Mouse (Mus musculus) cerebellum, adult 2 months (tissue): ENCODE results near the gene Tnfrsf8. TPM values are rescaled to one million over a fixed set of nuclear protein-coding genes. Genes with fewer than 3 reads are reported as not detected.

Experiments used
- DNase-seq, 2 experiments: peaks; one replicate each; pipeline ENCODE4 v3.0.0; 2021
- H3K27ac ChIP-seq: fragments of 200-500 bp; 2 replicates; pipeline ENCODE4 v1.5.1; 2012; ENCODE audit warnings: low read length, control low read depth, inconsistent platforms; ENCODE audit not compliant: insufficient read depth
- H3K27me3 ChIP-seq: fragments of 200-500 bp; 2 replicates; pipeline ENCODE4 v1.6.1; 2012; ENCODE audit warnings: inconsistent platforms, mild to moderate bottlenecking, low read length, moderate library complexity; ENCODE audit not compliant: control insufficient read depth, insufficient read depth
- H3K4me1 ChIP-seq: fragments of 200-500 bp; 2 replicates; pipeline ENCODE4 v1.6.1; 2011; ENCODE audit warnings: low read length; ENCODE audit not compliant: control insufficient read depth, insufficient read depth
- H3K4me3 ChIP-seq: fragments of 200-500 bp; replicated peaks from 2 replicates; pipeline ENCODE3; 2011; ENCODE audit warnings: mild to moderate bottlenecking, low read depth, low read length, control low read depth; ENCODE audit not compliant: insufficient read depth
- CTCF ChIP-seq: fragments of 200-500 bp; IDR thresholded peaks from 2 replicates; pipeline ENCODE4 v1.5.1; 2011; ENCODE audit warnings: low read depth, mild to moderate bottlenecking, control low read depth, low read length, moderate library complexity, borderline replicate concordance; ENCODE audit not compliant: insufficient read depth
- POLR2A ChIP-seq: fragments of 200-500 bp; IDR thresholded peaks from 2 replicates; pipeline ENCODE4 v1.6.1; 2011; ENCODE audit warnings: low read length, control low read depth, borderline replicate concordance; ENCODE audit not compliant: insufficient read depth
- WGBS: fragments of 180-500 bp; shearing (Covaris S2); methylation state at CpG from one replicate; pipeline ENCODE4 v1.1.7; 2018; 5-methylcytosine and 5-hydroxymethylcytosine counted together
- polyA plus RNA-seq: library from polyadenylated mRNA; depleted of rRNA; stranded (reverse); fragments of >200 nt; gene quantifications from 2 replicates; pipeline ENCODE4 v1.2.3, GENCODE M21; 2012

Gene Tnfrsf8
- polyA plus RNA-seq, 1 experiment: 0.26 TPM

DNA sequence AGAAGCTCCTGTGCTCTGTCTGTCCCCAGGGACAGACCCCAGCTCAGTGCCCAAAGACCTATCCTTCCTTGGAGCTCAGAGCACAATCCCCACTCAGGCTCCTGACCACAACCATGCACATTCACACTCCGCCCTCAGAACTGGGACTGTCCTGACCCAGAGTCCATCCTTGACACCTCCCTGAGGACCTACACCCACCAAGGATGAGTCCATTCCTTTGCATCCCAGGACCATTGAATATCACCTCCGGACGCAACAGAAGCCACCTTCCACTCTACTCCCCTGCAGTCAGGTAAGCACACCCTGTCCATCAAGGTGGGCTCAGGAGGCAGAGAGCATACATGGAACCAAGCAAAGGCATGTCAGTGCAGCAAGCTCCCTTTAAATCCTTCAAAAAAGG, 69.4 kb downstream of the Tnfrsf8 start:
- WGBS: 87% methylated on average over 3 of the region's 3 CpGs
- no peak for DNase-seq
- TF ChIP-seq CTCF (no peak), POLR2A (no peak)
- no peaks in the 10 kb centered on the region; the same call in 1 of the 2 replicates for H3K27me3 ChIP-seq
- no peaks in the 10 kb centered on the region for H3K4me1 ChIP-seq
- H3K27ac ChIP-seq: no peak overlapping the region
- no peak overlapping the region for H3K4me3 ChIP-seq

DNA sequence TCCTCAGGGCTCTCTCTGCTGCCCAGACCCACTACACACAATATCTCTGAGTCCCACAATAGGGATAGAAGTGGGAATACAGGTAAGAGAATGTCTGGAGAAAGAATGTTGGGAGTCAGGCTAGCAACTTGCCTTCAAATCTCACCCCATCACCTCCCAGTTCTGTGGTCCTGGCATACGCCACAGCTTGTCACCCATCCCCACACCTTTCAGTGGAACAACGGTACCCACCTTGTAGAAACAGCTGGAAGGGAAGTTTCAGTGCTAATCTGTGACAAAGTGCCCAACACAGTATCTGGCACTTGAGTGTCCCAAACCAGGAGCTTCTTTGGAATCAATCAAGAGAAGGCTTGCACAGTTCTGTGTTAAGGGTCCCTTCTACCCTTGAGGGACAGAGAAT, 70.3 kb downstream of the Tnfrsf8 start:
- Histone ChIP-seq H3K27ac (no peak overlapping the region), H3K4me1 (no peaks in the 10 kb centered on the region), H3K4me3 (no peak overlapping the region), H3K27me3 (no peaks in the 10 kb centered on the region; the same call in 1 of the 2 replicates)
- no peak for TF ChIP-seq POLR2A
- TF ChIP-seq CTCF: no peak
- DNase-seq: no peak
- WGBS: 83% methylated on average over 2 of the region's 2 CpGs

DNA sequence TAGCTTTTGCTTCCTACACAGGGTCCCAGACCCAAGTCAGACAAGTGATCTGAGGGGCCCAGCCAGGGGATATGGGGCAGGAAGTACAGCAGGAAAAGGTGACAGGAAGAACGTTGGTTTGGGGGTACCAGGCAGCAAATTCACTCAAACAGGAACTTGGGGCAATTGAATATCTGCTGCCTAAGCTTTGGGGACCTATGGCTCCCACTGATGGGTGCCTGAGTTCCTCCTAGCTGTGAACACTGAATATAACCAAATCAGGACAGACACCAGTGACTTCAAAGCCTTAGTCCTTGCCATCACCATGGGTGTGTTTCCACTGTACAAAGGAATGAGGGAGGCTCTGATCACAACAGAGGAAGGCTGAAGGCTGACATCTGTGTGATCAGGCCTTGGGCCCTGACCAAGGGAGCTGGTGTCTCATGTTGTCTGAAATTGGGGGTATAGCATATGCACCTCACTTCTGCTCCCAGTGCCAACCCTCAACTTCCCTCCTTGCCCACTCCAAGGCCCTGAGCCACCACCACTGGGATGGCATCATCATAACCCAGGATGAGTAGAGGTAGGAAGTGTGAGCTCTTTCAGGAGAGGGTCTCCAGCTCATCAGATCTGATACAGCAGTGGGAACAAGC, 72.1 kb downstream of the Tnfrsf8 start:
- TF ChIP-seq CTCF (no peak), POLR2A (no peak)
- no peak for DNase-seq
- H3K27me3 ChIP-seq: no peaks in the 10 kb centered on the region; the same call in 1 of the 2 replicates
- 45% methylated on average over 1 of the region's 1 CpGs for WGBS
- no peak overlapping the region for H3K27ac ChIP-seq
- H3K4me3 ChIP-seq: no peak overlapping the region
- H3K4me1 ChIP-seq: no peaks in the 10 kb centered on the region

DNA sequence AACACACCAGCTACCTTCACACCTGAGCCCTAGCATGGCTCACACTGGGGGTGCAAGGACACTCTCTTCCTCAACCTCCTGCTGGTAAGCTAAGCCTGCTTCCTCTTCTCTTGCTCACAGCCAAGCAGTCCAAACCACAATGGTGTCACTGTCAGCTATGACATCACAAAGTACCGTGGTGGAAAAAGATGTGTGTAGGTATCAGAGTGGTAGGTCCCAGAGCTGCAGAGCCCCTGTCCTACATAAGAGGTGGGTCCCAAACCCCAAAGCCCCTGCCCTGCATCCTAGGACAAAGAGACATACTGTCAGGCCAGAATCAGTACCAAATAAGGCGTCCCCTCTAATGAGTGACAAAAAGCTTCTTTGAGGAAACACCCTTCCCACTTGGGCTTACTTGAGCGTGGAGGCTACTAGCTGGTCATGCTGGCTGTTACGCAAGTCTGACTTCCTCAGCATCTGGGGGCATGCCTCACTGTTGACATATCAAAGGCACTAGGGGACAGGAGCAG, 74.2 kb downstream of the Tnfrsf8 start:
- 76% methylated on average over 4 of the region's 4 CpGs for WGBS
- no peak for DNase-seq

DNA sequence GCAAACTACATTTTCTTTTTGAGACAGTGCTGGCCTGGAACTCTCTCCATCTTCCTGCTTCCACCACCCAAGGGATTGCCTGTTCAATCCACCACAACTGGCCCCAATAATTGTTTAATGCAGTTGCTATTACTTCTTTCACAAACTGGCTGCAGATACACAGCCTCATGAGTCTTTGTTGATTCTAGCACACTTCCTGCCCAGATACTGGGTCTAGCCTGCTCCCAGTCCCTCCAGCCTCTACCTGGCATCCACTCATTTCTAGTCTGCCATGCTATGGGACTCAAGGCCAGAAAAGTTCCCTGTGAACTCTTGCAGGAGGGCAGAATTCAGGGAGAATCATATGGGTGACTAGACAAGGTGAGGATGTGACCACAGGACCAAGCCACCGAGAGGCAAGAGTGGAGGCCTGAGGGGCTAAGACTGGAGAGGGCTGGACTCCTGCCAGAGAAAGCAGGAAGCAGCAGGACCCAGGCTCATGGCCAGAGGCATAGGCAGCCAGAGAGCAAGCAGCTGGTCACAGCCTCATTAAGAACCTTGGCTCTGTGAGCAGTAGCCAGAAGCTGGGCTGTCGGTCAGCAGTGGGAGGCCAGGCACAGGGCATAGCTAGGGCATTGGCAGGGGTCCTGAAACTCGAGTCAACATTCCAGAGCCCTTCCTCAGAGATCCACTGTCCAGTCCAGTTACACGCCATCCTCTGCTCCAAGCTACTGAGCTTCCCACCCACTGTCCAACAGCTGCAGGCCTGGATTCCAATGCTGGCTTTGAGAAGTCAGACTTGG, 75.7 kb downstream of the Tnfrsf8 start:
- Histone ChIP-seq H3K4me3 (no peak overlapping the region), H3K27ac (no peak overlapping the region), H3K4me1 (no peaks in the 10 kb centered on the region), H3K27me3 (no peaks in the 10 kb centered on the region; the same call in 1 of the 2 replicates)
- 5% methylated on average over 4 of the region's 4 CpGs for WGBS
- TF ChIP-seq CTCF: no peak
- TF ChIP-seq POLR2A: no peak
- DNase-seq: peak; percentile 12 to 27

More for the DNA sequence above, 74.2 kb downstream of the Tnfrsf8 start:
- no peak overlapping the region for H3K4me3 ChIP-seq
- no peak for TF ChIP-seq POLR2A
- no peak for TF ChIP-seq CTCF
- H3K27ac ChIP-seq: no peak overlapping the region
- H3K4me1 ChIP-seq: no peaks in the 10 kb centered on the region
- H3K27me3 ChIP-seq: no peaks in the 10 kb centered on the region; the same call in 1 of the 2 replicates

DNA sequence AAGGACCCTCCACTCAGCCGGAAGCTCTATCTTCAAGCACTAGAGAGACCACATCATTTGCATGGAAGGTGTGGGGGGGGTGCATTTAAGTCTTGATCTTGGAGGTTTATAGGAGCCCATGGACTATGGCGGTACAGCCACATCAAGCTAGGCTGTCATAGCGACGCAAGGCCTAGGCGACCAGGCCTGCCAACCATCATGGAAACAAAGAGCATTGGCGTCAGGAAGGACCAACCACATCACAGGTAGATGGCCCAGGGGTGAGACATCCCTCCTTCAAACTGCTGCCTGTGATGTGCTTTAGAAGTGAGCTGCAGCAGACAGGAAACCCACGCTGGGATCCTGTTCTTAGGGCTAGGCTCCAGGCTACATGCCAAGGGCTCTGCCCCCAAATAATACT, 78.9 kb downstream of the Tnfrsf8 start:
- no peak for DNase-seq
- no peak for TF ChIP-seq CTCF
- TF ChIP-seq POLR2A: no peak
- Histone ChIP-seq H3K27ac (no peak overlapping the region), H3K4me1 (no peaks in the 10 kb centered on the region), H3K27me3 (no peaks in the 10 kb centered on the region), H3K4me3 (no peak overlapping the region)
- 82% methylated on average over 7 of the region's 7 CpGs for WGBS

DNA sequence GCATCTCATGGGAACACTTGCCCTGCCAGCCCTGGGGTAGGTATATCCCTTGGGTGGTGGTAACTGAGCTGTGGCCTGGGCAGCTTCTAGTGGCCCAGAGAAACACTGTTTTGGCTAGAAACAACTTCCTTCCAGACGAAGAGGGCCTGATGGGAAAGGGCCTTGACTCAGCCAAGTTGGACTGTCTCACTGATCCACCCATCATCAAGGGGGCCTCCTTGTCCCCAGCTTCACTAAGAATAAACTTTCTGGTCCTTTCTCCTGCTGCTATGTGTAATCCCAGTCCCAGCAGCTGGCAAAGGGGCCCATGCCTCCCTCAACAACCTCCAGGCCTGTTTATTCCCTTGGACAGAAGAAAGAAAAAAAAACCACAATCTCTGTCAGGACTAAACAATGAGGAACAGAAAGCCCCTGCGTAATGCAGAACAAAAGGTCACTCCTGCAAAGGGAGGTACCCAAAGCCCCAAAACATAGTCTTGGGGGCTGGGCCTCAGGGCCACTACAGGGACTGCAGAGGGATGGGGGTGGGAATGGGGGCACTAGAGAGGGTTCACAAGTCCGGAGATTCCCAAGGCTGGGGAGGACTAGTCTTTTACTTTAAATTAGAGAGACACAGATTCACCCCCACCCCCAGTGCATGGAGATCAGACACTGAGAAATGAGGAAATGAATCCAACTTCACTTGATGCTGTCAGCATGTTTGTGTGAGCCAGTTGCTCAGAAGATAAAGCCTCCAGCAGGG, 81.3 kb downstream of the Tnfrsf8 start:
- no peak for TF ChIP-seq CTCF
- no peak for TF ChIP-seq POLR2A
- Histone ChIP-seq H3K4me3 (no peak overlapping the region), H3K4me1 (no peaks in the 10 kb centered on the region), H3K27me3 (no peaks in the 10 kb centered on the region), H3K27ac (no peak overlapping the region)
- 28% methylated on average over 3 of the region's 3 CpGs for WGBS
- DNase-seq: no peak

DNA sequence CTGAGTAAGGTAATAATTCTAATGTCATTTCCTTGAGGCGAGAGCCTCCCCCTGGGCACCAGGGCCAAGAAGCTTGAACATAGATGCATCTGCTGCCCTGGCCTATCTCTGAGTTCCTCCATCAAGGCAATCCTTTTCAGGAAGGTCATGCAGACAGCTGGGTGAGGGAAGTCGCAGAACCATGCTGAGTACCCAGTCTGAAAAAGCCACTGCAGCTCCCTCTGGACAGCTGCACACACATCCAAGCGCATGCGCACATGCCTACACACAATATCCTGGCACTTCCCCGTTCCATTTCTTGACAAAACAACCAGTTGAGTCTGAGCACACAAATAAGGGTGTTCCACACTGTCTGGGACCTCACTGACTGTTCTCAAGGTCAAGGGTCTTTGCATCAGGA, 83.2 kb downstream of the Tnfrsf8 start:
- no peak for TF ChIP-seq POLR2A
- no peak for TF ChIP-seq CTCF
- no peaks in the 10 kb centered on the region for H3K4me1 ChIP-seq
- H3K27me3 ChIP-seq: no peaks in the 10 kb centered on the region
- H3K27ac ChIP-seq: no peak overlapping the region
- DNase-seq: no peak
- 88% methylated on average over 5 of the region's 5 CpGs for WGBS
- no peak overlapping the region for H3K4me3 ChIP-seq
